Mouse (Mus musculus): ENCODE measurements around the gene Hist1h4h. TPM values are rescaled to one million over a fixed set of nuclear protein-coding genes. Genes with fewer than 3 reads are reported as not detected.
"Not testable (repeated sequence)": the region's sequence is repeated elsewhere in the genome, so short reads cannot be mapped to it uniquely, and the experiment has no call there.

The Hist1h4h gene
- polyA plus RNA-seq, 1 experiment from 2014 or later, result 2.6 TPM

- peak; percentile 86 for ATAC-seq
- H3K27me3 ChIP-seq (replicated peaks; ENCODE audit: control insufficient read depth, insufficient read depth, low read length), result no peaks in the 10 kb centered on the region
- peak overlapping the region; percentile 54 for H3K4me3 ChIP-seq (ENCODE audit: low read length)
- peak overlapping the region; percentile 100 for H3K4me2 ChIP-seq (ENCODE audit: low read length)
- H3K9me3 ChIP-seq (ENCODE audit: control insufficient read depth, low read length), result no peaks in the 10 kb centered on the region
- H3K4me1 ChIP-seq (ENCODE audit: control insufficient read depth, insufficient read depth, low read depth, low read length), result peaks cover 9% of the 10 kb centered on the region
- H3K36me3 ChIP-seq (ENCODE audit: control insufficient read depth, insufficient read depth, low read length), result no peaks in the 10 kb centered on the region
- WGBS, result 0% methylated on average over 18 of the region's 18 CpGs
- H3K9ac ChIP-seq (ENCODE audit: low read depth, low read length), result peak overlapping the region; percentile 70
- H3K27ac ChIP-seq (ENCODE audit: low read depth, low read length), result peak overlapping the region; percentile 82
These were observed 25.1 kb downstream of the Hist1h4h start for GRCm38 (mm10) chr13:23555839-23556416.

- H3K4me3 ChIP-seq (ENCODE audit: low read length), result no peak overlapping the region
- ATAC-seq, result no peak
- peaks cover 9% of the 10 kb centered on the region for H3K4me1 ChIP-seq (ENCODE audit: control insufficient read depth, insufficient read depth, low read depth, low read length)
- H3K27ac ChIP-seq (ENCODE audit: low read depth, low read length), result no peak overlapping the region
- no peaks in the 10 kb centered on the region for H3K36me3 ChIP-seq (ENCODE audit: control insufficient read depth, insufficient read depth, low read length)
- no peak overlapping the region for H3K9ac ChIP-seq (ENCODE audit: low read depth, low read length)
- H3K27me3 ChIP-seq (replicated peaks; ENCODE audit: control insufficient read depth, insufficient read depth, low read length), result no peaks in the 10 kb centered on the region
- no peak overlapping the region for H3K4me2 ChIP-seq (ENCODE audit: low read length)
- 67% methylated on average over 3 of the region's 3 CpGs for WGBS
- no peaks in the 10 kb centered on the region for H3K9me3 ChIP-seq (ENCODE audit: control insufficient read depth, low read length)
These were observed 26.1 kb downstream of the Hist1h4h start for GRCm38 (mm10) chr13:23556906-23557305.

- H3K36me3 ChIP-seq (ENCODE audit: control insufficient read depth, insufficient read depth, low read length); H3K9ac ChIP-seq (ENCODE audit: low read depth, low read length); H3K4me2 ChIP-seq (ENCODE audit: low read length); H3K4me1 ChIP-seq (ENCODE audit: control insufficient read depth, insufficient read depth, low read depth, low read length); ATAC-seq; H3K27ac ChIP-seq (ENCODE audit: low read depth, low read length); H3K9me3 ChIP-seq (ENCODE audit: control insufficient read depth, low read length); H3K4me3 ChIP-seq (ENCODE audit: low read length); H3K27me3 ChIP-seq (replicated peaks; ENCODE audit: control insufficient read depth, insufficient read depth, low read length): not testable (repeated sequence)
- WGBS, result 17% methylated on average over 2 of the region's 2 CpGs
These were observed 29.8 kb downstream of the Hist1h4h start for GRCm38 (mm10) chr13:23560699-23561098.

DNA sequence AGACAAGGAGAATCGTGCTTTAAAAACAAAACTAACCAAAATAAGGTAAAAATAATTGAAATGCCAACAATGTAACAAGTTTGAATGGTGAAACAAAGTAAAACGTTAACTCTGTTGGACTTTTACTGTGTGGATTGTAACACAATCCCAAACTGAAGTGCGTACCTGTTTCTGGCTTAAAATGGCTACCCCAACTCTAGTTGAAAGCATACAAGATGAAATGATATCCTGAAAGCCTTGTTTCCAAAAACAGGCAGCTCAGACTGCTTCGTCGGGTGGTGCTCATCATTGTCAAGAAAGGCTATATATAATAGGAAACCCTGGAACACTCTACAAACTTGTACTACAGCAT lies 30.7 kb downstream of the Hist1h4h start:
- not testable (repeated sequence) for H3K9ac ChIP-seq (ENCODE audit: low read depth, low read length)

GRCm38 (mm10) chr13:23561883-23562659 lies 31.2 kb downstream of the Hist1h4h start, which contains the start of gene Hist1h3e:
Gene Hist1h3e, minus strand, starts transcription at chr13:23562369.
- under 1% methylated on average over 39 of the region's 67 CpGs for WGBS
- ATAC-seq, result peak; percentile 97

More for the DNA sequence above, 30.7 kb downstream of the Hist1h4h start:
- not testable (repeated sequence) for H3K27me3 ChIP-seq (replicated peaks; ENCODE audit: control insufficient read depth, insufficient read depth, low read length); H3K9me3 ChIP-seq (ENCODE audit: control insufficient read depth, low read length); H3K27ac ChIP-seq (ENCODE audit: low read depth, low read length); H3K4me1 ChIP-seq (ENCODE audit: control insufficient read depth, insufficient read depth, low read depth, low read length); ATAC-seq; H3K36me3 ChIP-seq (ENCODE audit: control insufficient read depth, insufficient read depth, low read length)
- WGBS, result 0% methylated on average over 2 of the region's 5 CpGs
- peak overlapping the region; percentile 46 for H3K4me3 ChIP-seq (ENCODE audit: low read length)
- H3K4me2 ChIP-seq (ENCODE audit: low read length), result peak overlapping the region; percentile 87

DNA sequence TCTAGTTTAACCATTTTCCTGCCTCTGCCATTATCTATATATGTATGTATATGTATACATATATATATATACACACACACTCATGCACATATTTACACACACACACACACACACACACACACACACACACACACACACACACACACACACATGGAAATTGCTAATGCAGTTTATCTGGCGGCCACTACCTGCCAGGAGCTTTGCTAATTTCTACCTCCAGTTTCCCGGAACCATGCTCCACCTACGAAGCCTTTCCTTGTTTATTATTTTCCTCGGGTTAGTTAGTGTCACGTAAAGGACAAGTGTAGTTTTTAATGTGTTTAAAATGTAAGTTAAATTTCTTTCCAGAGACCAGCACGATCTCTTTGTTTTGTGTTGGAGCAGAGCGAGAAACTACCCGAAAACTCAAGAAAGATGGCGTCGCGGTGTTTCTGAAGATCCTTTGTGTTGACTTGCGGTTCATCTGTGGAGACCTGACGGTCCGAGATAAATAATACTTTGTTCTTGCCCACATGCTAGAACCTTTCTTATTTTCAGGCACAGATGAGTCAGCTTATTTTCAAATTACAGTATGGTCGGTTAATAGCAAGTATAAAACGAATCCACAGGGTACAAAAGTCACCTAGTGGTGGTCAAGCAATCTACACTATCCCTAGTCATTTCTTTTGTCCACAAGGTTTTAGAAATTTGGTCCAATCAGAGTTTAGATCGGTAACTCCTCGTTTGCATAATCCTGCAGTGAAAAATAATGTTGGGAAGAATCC lies 32.0 kb downstream of the Hist1h4h start:
- Histone ChIP-seq H3K27me3 (replicated peaks; ENCODE audit: control insufficient read depth, insufficient read depth, low read length) (no peaks in the 10 kb centered on the region), H3K4me1 (ENCODE audit: control insufficient read depth, insufficient read depth, low read depth, low read length) (no peaks in the 10 kb centered on the region; the same call in 1 of the 2 replicates), H3K36me3 (ENCODE audit: control insufficient read depth, insufficient read depth, low read length) (no peaks in the 10 kb centered on the region), H3K4me3 (ENCODE audit: low read length) (peak overlapping the region; percentile 46), H3K9ac (ENCODE audit: low read depth, low read length) (peak overlapping the region; percentile 60), H3K4me2 (ENCODE audit: low read length) (peak overlapping the region; percentile 87), H3K9me3 (ENCODE audit: control insufficient read depth, low read length) (no peaks in the 10 kb centered on the region), H3K27ac (ENCODE audit: low read depth, low read length) (peak overlapping the region; percentile 94)
- WGBS, result 2% methylated on average over 18 of the region's 18 CpGs
- ATAC-seq, result peak; percentile 60

More at GRCm38 (mm10) chr13:23561883-23562659, 31.2 kb downstream of the Hist1h4h start, which contains the start of gene Hist1h3e:
- not testable (repeated sequence) for H3K36me3 ChIP-seq (ENCODE audit: control insufficient read depth, insufficient read depth, low read length); H3K27me3 ChIP-seq (replicated peaks; ENCODE audit: control insufficient read depth, insufficient read depth, low read length); H3K4me1 ChIP-seq (ENCODE audit: control insufficient read depth, insufficient read depth, low read depth, low read length); H3K9me3 ChIP-seq (ENCODE audit: control insufficient read depth, low read length)
- Histone ChIP-seq H3K27ac (ENCODE audit: low read depth, low read length) (peak within 1 kb of the TSS; percentile 94), H3K4me3 (ENCODE audit: low read length) (peak within 1 kb of the TSS; percentile 46), H3K4me2 (ENCODE audit: low read length) (peak within 1 kb of the TSS; percentile 87), H3K9ac (ENCODE audit: low read depth, low read length) (peak within 1 kb of the TSS; percentile 60)

DNA sequence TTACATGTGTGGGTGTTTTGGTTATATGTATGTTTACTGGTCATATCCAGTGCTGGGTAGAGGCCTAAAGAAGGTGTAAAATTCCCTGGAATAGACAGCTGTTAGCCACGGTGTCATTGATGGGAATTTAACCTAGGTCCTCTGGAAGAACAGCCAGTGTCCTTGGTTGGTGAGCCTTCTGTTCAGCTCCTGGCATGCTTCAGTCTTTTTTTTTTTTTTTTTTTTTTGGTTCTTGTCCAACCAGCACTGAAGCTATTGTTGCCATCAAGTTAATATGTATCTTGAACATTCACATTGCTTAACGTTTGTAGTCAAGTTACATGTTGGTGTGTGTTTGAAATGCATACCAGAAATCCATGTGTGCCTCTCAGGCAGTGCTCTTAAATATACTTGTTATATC lies 33.6 kb downstream of the Hist1h4h start:
- no peaks in the 10 kb centered on the region; the same call in 1 of the 2 replicates for H3K4me1 ChIP-seq (ENCODE audit: control insufficient read depth, insufficient read depth, low read depth, low read length)
- H3K9me3 ChIP-seq (ENCODE audit: control insufficient read depth, low read length), result no peaks in the 10 kb centered on the region
- no peak overlapping the region for H3K27ac ChIP-seq (ENCODE audit: low read depth, low read length)
- H3K9ac ChIP-seq (ENCODE audit: low read depth, low read length), result no peak overlapping the region
- 86% methylated on average over 2 of the region's 2 CpGs for WGBS
- no peak for ATAC-seq
- no peak overlapping the region for H3K4me2 ChIP-seq (ENCODE audit: low read length)
- H3K36me3 ChIP-seq (ENCODE audit: control insufficient read depth, insufficient read depth, low read length), result no peaks in the 10 kb centered on the region
- no peak overlapping the region for H3K4me3 ChIP-seq (ENCODE audit: low read length)
- no peaks in the 10 kb centered on the region for H3K27me3 ChIP-seq (replicated peaks; ENCODE audit: control insufficient read depth, insufficient read depth, low read length)

DNA sequence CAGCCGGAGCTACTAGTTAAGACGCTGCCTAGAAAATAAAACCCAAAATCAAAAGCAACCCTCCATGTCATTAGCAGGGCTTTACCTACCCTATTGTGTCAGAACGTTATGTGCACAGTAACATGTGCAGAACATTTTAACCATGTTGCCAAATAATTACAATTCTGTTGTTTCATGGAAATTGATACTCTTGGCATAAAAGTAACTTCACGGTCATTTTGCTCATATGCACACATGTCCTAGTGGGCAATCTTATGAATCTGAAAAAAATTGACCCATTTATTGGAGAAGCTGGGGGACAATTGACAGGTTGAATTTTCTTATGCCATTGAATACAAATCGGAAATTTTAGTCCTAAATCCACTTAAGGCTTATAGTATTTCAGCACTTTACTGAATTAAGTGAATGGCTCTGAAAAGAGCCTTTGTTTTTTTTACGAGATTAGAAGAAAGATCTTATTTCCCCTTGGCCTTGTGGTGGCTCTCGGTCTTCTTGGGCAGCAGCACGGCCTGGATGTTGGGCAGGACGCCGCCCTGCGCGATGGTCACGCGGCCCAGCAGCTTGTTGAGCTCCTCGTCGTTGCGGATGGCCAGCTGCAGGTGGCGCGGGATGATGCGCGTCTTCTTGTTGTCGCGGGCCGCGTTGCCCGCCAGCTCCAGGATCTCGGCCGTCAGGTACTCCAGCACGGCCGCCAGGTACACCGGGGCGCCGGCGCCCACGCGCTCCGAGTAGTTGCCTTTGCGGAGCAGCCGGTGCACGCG lies 39.6 kb downstream of the Hist1h4h start:
- H3K9me3 ChIP-seq (ENCODE audit: control insufficient read depth, low read length); H3K36me3 ChIP-seq (ENCODE audit: control insufficient read depth, insufficient read depth, low read length); ATAC-seq; H3K27me3 ChIP-seq (replicated peaks; ENCODE audit: control insufficient read depth, insufficient read depth, low read length): not testable (repeated sequence)
- peak overlapping the region; percentile 90 for H3K27ac ChIP-seq (ENCODE audit: low read depth, low read length)
- 2% methylated on average over 12 of the region's 41 CpGs for WGBS
- peak overlapping the region; percentile 57 for H3K9ac ChIP-seq (ENCODE audit: low read depth, low read length)
- peak overlapping the region; percentile 44 for H3K4me3 ChIP-seq (ENCODE audit: low read length)
- H3K4me1 ChIP-seq (ENCODE audit: control insufficient read depth, insufficient read depth, low read depth, low read length), result peaks cover 18% of the 10 kb centered on the region
- peak overlapping the region; percentile 53 for H3K4me2 ChIP-seq (ENCODE audit: low read length)
